Mouse (Mus musculus) cerebellum, adult 9-11 months (tissue): ENCODE data around the gene Slc47a1.
"Not testable (repeated sequence)": the region's sequence is repeated elsewhere in the genome, so short reads cannot be mapped to it uniquely, and the experiment has no call there.

Source experiments
- DNase-seq: peaks from one replicate; pipeline ENCODE4 v3.0.0; 2022

Gene Slc47a1

DNA sequence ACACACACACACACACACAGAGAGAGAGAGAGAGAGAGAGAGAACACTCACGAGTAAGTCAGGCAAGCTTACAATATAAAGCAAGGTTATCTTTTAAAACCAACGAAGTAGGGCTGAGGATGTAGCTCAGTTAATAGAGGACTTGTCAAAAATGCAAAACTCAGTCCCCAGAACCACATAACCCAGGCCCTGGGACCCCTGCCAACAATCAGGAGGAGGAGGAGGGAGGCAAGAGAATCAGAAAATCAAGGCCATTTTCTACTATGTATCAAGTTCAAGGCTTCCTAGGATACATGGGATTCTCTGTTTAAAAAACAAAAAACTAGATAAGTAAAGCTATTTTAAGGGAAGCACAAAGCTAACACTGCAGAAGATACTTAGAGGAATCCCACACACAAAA lies 61.3 kb downstream of the Slc47a1 start:
- no peak for DNase-seq

GRCm38 (mm10) chr11:61310321-61310720 lies 67.8 kb downstream of the Slc47a1 start:
- no peak for DNase-seq

- no peak for DNase-seq
Observed at GRCm38 (mm10) chr11:61309831-61310230, 68.3 kb downstream of the Slc47a1 start.

DNA sequence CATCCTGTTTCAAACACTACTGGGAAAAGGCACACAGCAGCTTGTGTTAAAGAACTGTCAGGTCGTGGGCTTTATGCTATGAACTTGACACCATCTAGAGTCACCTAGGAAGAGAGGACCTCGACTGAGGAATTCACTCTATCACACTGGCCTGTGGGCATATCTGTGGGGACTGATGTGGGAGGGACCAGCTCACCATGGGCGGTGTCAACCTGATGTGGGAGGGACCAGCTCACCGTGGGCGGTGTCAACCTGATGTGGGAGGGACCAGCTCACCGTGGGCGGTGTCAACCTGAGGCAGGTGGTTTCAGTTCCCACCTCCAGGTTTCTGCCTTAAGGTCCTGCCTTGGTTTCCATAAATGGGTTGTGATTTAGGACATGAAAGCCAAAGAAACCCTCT lies 70.3 kb downstream of the Slc47a1 start:
- DNase-seq = no peak

- peak; percentile 10 for DNase-seq
Observed at GRCm38 (mm10) chr11:61305377-61305776, 72.8 kb downstream of the Slc47a1 start.

DNA sequence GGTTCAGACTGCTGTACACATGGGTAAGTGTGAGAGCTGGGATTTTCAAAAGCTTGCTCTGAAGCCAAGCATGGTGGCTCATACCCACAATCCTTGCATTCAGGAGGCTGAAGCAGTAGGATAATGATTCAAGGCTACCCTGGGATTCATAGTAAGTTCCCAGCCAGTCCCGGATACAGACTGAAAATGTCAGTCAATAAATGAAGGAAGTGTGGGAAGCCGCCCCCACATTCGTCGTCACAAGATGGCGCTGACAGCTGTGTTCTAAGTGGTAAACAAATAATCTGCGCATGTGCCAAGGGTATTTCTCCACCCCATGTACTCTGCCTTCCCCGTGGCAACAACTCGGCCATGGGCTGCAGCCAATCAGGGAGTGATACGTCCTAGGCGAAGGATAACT lies 73.6 kb downstream of the Slc47a1 start:
- DNase-seq = not testable (repeated sequence)

DNA sequence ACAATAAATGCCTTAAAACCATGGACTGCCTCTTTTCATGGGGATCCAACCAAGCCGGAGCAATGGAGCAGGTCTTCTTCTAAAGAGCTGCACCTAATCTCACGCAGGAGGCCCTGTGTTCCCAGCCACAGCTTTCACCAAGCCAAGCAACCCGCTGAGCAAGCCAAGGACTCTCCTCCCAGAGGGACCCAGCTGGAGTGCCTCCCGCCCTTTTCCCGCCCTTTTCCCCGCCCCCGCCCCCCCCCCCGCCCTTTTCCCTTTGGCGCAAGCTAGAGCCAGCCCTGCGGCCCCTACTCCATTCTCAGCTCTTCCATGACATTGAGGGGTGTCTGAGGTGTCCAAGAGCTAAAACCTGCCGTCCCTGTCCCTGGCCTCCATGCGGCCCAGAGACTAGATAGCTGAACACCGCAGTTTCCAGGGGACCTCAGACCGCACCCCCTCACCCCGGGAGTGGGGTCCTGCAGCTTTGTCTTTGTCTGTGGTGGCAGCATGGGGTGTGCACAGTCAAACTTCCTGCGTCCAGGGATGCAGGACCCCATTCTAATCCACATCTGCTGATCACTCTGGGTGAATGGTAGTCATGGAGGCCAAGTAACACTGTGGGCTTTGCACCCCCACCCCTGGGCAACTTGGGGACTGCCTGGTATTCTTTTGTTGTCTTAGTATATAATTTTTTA lies 77.3 kb downstream of the Slc47a1 start:
- no peak for DNase-seq

GRCm38 (mm10) chr11:61300205-61300604 lies 77.9 kb downstream of the Slc47a1 start:
- DNase-seq = no peak

DNA sequence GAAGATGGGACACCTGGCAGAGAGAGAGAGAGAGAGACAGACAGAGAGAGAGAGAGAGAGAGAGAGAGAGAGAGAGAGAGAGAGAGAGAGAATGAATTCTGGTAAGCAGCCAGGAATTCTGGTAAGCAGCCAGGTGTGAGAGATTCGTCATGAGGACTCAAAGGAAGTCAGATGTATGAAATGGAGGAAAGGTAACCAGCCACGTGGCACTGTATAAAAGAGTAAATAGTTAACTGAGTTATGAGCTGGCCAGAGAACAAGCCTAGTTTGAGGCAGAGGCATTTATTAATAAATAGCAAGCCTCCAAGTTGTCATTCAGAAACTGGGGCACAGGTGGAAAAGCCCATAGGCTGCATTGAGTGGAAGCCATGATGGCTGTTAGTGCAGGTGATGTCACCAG lies 80.2 kb downstream of the Slc47a1 start:
- DNase-seq = no peak

GRCm38 (mm10) chr11:61297326-61297725 lies 80.8 kb downstream of the Slc47a1 start:
- no peak for DNase-seq

DNA sequence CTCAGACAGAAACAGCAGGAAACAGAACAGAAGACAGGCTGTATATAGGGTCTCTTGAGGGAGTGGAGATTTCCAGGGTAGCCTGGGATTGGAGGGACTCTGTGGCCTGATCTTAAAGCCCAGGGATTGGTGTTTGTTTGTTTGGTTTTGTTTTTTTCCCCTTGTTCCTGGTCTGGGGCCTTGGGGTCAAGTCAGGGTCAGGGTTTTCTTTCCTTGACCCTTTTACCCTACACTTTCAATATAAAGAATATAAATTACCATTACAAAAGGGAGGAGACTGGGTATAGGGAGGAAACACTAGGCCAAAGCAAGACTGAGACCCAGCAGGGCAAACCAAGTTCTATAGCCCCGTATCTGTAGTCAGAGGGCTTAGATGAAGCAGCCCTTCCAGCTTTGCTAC lies 81.6 kb downstream of the Slc47a1 start:
- DNase-seq = no peak

DNA sequence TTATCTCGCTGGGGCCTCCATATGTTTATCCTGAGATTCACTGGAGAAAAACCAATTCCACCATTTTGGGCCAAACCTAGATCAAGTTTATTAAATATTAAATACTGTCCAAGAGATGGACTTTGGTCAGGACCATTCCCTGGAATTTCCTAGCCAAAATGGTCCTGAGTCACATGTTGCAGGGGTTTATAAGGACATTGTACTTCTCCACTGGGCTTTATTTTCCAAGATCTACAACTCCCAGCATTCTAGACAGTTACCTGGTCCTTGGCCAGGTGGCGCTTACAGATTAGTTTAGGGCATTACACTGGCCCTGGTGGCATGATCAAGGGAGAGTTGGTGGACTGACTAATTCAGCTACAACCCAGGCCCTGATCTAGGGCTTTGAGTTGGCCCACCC lies 82.6 kb downstream of the Slc47a1 start:
- DNase-seq = no peak

- no peak for DNase-seq
Observed at GRCm38 (mm10) chr11:61294431-61294830, 83.7 kb downstream of the Slc47a1 start.
